Mouse (Mus musculus): Measurements from ENCODE around the gene Lrrc23. TPM values are rescaled to one million over a fixed set of nuclear protein-coding genes. Genes with fewer than 3 reads are reported as not detected.

Lrrc23 gene
- total and polyA plus RNA-seq, 3 experiments, result 0.16 to 0.38 (median 0.29) TPM

- no peak for DNase-seq
Measured at GRCm38 (mm10) chr6:124767920-124768703, 11.4 kb downstream of the Lrrc23 start.

DNA sequence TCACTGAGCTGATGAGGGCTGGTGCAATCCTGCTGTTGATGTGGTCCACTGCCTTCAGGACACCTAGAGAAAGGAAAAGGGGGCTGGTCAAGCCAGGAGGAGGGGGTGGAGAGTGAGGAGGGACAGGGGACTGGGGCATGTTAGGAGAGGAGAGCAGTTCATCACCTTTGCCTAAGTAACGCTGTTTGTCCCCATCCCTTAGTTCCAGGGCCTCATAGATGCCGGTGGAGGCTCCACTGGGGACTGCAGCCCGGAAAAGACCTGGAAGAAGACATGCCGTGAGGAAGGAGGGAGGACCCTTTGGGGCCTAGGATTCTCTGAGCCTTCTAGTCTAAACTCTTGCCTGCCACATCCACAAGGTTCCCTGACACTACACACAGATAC lies 12.0 kb downstream of the Lrrc23 start:
- DNase-seq, result no peak

- no peak for DNase-seq
Measured at GRCm38 (mm10) chr6:124765951-124766350, 13.6 kb downstream of the Lrrc23 start.

DNA sequence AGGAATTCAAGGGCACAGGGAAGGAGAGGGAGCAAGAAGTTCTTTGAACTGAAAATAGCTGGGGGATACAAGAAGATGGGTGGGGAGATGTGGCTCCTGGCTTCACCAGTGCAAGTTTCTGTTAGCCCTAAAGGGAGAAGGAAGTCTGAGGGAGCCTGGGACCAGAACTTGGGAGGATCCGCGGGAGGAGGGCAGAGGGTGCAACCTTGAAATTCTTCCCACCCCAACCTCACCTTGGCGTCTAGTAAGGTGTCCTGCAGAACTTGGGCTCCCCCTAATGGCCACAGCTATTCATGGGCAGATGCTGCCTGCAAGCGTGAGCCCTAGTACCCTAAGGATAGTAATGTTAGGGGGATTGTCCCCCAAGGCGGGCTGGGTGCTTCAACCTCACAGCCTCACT lies 20.3 kb downstream of the Lrrc23 start:
- peak; percentile 86 for DNase-seq

DNA sequence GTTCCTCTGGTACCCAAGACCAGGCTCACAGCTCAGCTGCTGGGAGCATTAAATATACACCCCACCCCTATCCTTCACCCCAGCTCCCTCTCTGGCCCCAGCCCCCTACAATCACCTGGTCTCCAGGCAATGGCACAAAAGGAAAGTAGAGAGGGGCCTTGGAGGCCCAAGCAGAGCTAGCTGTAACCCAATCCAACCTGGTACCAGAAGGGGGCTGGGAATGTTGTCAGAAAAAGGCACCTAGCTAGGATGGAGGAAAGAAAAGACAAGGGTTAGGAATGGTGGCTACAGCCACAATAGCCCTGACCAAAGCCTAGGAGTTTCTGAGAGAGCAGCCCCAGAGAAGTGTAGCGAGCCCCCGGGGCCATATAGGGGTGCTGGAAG lies 20.7 kb downstream of the Lrrc23 start:
- DNase-seq, result no peak

- peak; percentile 73 for DNase-seq
Measured at GRCm38 (mm10) chr6:124757909-124758848, 21.3 kb downstream of the Lrrc23 start.

GRCm38 (mm10) chr6:124757351-124757880 lies 22.1 kb downstream of the Lrrc23 start:
- DNase-seq, result no peak

- peak; percentile 92 for DNase-seq
Measured at GRCm38 (mm10) chr6:124756652-124757350, 22.7 kb downstream of the Lrrc23 start.

DNA sequence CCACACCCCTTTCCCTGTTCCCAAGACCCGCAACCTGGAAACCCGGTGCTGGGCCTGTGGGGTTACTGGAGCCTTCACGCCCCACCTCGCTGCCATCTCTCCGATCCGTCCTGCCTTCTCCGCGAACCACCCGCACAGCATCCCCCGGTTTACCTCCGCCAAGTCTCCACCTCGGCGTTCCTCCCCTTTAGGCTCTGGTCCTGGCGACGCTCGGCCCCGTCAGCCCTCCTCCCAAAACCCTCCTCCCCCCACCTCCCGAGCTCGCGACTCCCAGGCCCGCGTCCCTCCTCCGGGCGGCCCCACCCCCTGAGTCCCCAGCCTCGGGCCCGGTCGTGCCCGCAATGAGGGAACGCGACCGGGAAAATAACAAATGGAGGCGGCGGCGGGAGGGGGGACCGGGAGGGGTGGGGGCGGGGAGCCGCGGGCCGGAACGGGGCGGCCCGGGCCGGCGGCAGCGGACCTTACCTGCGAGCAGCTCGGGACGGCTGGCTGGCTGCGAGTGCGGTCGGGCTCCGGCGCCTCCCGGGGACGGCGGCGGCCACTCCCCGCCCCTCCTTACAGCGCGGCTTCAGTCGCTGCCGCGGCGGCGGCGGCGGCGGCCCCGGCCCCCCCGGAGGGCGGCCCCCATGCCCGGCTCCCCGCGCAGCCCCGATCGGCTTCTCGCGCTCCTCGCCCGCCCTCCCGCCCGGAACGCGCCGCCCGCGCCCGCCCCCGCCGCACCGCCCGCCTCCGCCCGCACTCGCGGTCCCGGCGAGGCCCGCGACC lies 23.5 kb downstream of the Lrrc23 start, which contains the start of the genes Gm45234 and Atn1:
Gm45234 (minus strand) TSS at position 191 of the 765 bp plus-strand sequence.
Atn1 (minus strand) TSS at position 694 of the 765 bp plus-strand sequence.
- peak; percentile 91 for DNase-seq

DNA sequence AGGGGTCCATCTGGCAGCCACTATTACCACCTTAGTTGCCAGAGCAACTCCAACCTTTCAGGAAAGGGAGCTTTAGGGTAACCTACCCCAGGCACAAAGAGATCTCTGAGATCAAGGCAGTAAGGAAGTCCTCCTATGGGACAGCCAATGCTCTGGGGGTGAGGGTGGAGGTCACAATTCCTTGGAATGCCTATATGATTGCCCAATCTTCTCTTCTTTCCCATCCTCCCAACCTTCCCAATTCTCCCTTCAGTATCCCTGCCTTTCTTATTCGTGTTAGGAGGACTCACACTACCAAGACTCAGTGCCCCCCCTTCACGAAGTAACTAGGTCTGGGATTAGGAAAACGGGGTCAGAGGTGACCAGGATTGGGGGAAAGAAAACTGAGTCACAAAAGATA lies 24.2 kb downstream of the Lrrc23 start:
- DNase-seq, result no peak

DNA sequence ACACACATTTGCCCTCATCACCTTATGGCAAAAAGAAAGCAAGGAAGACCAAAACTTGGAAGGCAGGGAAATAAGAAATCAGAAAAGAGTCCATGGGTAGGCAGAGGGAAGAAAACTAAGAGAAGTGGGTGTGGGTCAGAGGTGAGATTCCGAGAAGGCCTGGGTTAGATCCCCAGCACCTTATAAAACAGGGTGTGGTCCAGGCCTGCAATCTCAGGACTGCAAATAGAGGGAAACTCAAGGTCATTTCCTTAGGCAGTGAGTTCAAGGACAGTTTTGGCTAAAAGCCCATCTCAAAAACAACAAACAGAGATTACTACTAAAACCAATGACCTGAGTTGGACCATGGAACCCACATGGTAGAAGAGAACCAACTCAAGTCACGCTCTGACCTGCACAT lies 25.7 kb downstream of the Lrrc23 start:
- DNase-seq, result no peak

DNA sequence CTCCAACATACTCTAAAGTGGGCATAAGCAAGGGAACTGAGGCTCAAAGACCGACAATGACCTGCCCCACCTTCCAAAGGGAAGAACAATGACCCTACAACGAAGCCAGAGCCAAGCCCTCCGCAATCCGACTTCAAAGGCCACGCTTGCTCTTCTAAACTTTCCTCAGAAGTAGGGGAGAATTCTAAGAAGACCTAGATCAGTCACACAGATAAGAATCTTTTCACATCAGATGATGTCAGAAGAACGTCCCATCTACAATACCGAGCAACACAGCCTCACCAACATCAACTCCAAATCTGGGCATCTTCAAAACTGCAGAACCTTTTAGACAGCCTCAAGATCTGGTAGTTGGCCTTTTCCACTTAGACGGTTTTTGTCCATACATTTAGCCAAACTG lies 29.1 kb downstream of the Lrrc23 start:
- DNase-seq, result no peak

- no peak for DNase-seq
Measured at GRCm38 (mm10) chr6:124746654-124747632, 32.6 kb downstream of the Lrrc23 start.

GRCm38 (mm10) chr6:124746296-124746605 lies 33.3 kb downstream of the Lrrc23 start:
- no peak for DNase-seq

DNA sequence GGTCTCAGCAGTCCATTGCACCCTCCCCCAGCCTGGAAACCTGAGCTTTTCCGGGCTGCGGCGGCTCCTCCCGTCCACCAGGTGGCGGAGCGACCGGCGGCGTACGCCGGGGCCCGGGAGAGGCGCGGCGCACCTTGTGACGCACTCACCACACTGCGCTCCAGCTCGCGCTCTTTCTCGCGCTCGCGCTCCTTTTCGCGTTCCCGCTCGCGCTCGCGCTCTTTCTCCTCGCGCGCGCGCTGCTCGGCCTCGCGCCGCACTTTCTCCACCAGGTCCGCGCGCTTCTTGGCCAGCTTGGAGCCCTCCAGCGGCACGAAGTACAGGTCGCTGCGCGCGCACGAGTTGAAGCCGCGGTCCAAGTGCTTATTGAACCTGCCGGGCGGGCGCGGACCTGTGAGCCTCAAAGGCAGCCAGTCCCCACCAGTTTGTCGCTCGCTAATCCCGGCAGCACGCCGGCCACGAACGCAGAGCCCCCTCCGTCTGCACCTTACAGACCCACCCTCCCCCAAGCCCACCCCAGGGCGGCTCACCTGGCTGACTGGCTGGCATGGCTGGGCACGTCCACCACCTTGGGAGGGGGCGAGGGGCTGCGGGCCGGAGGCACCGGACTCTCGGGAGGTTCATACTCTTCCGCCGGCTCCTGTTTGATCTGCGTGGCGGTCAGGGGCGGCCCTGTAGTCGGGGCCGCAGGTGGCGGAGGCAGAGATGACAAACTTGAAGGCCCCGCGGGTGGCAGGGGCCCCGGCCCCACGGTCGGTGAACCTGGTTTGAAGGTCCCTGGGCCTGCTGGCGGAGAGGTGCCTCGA lies 33.8 kb downstream of the Lrrc23 start:
- peak; percentile 96 for DNase-seq

- no peak for DNase-seq
Measured at GRCm38 (mm10) chr6:124744755-124745321, 34.7 kb downstream of the Lrrc23 start.

GRCm38 (mm10) chr6:124743647-124744046 lies 35.9 kb downstream of the Lrrc23 start:
- no peak for DNase-seq

GRCm38 (mm10) chr6:124742839-124743514 lies 36.5 kb downstream of the Lrrc23 start:
- no peak for DNase-seq

Data from adrenal gland, adult 2 months (tissue).